Comparison of ENCODE assay signal across 13 mouse cellular contexts in the genomic region with DNA sequence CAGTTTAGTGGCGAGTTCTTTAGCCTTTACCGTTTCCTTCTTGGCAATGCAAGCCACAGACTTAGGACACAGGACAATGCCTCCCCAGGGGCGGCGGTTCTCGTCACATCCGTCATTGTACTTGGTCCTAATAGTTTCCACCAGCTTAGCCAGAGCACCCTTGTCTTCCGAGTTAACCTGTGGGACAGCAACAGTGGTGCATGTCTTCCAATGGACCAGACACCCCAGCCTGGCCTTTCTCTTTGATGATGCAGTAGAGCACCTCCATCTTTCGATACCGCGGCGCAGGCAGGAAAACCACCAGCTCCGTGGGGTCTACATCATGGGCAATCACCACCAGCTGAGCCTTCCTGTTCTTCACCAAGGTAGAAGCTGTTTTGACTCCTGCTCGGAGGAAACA.
"Had no signal": no experiment of that assay in that cellular context is flagged by ENCODE, and none has a peak within 500 bp of the region (broad histone marks: within the 10 kb centered on the region; RNA-seq: fewer than 3 reads in every experiment).

No protein-coding gene starts in this region.

- H3K36me3 ChIP-seq: limb, embryonic 10.5 days; limb, embryonic 13.5 days; liver, embryonic 13.5 days had no signal

- H3K27me3 ChIP-seq: liver, embryonic 13.5 days had no signal

- H3K4me2 ChIP-seq: limb, embryonic 13.5 days; liver, embryonic 13.5 days; midbrain, embryonic 11.5 days had no signal

- H3K27ac ChIP-seq: kidney, postnatal 0 days; layer of hippocampus, adult 2 months; limb, embryonic 10.5 days; limb, embryonic 13.5 days; liver, embryonic 13.5 days had no signal

- DNase-seq: kidney, postnatal 25 days; layer of hippocampus, adult 9-11 months; liver, embryonic 13.5 days; lung, adult 2 months; lung, postnatal 14 days; lung, postnatal 4 days; midbrain, embryonic 14.5 days; thymus, adult 18-20 months had no signal

- H3K9ac ChIP-seq: limb, embryonic 13.5 days; liver, embryonic 13.5 days had no signal

- H3K4me1 ChIP-seq: limb, embryonic 10.5 days; limb, embryonic 13.5 days; liver, embryonic 13.5 days had no signal

- H3K4me3 ChIP-seq: layer of hippocampus, adult 2 months; limb, embryonic 10.5 days; limb, embryonic 13.5 days; liver, embryonic 13.5 days had no signal

- H3K9me3 ChIP-seq: limb, embryonic 10.5 days; limb, embryonic 13.5 days; liver, embryonic 13.5 days had no signal
